Mouse (Mus musculus) gastrocnemius, postnatal 10 days (tissue): ENCODE measurements around the gene Ostm1. TPM values are rescaled to one million over a fixed set of nuclear protein-coding genes. Genes with fewer than 3 reads are reported as not detected.

Experiments used
- DNase-seq: peaks from one replicate; pipeline ENCODE4 v3.0.0; 2021; ENCODE audit warnings: mixed read lengths
- total RNA-seq, 2 experiments: library from RNA; stranded (reverse); gene quantifications; 2 replicates each; pipeline ENCODE4 v1.2.3; 2021

Ostm1 gene
- total RNA-seq, 2 experiments from 2014 or later: 9.3 to 10.7 TPM

- peak; percentile 21 for DNase-seq
Measured at GRCm38 (mm10) chr10:42582566-42583110, 984 bp upstream of the Ostm1 start.

- DNase-seq: peak; percentile 21
Measured at GRCm38 (mm10) chr10:42583902-42584435, 347 bp downstream of the Ostm1 start.

GRCm38 (mm10) chr10:42584436-42584983 lies 888 bp downstream of the Ostm1 start:
- DNase-seq: no peak

- DNase-seq: no peak
Measured at GRCm38 (mm10) chr10:42585156-42585555, 1.5 kb downstream of the Ostm1 start.

GRCm38 (mm10) chr10:42585596-42586305 lies 2.1 kb downstream of the Ostm1 start:
- no peak for DNase-seq

GRCm38 (mm10) chr10:42587961-42588750 lies 4.5 kb downstream of the Ostm1 start:
- DNase-seq: no peak

GRCm38 (mm10) chr10:42589505-42589904 lies 5.9 kb downstream of the Ostm1 start:
- DNase-seq: no peak

- no peak for DNase-seq
Measured at GRCm38 (mm10) chr10:42590261-42591184, 6.9 kb downstream of the Ostm1 start.

GRCm38 (mm10) chr10:42591185-42591992 lies 7.8 kb downstream of the Ostm1 start:
- no peak for DNase-seq

- DNase-seq: no peak
Measured at GRCm38 (mm10) chr10:42591993-42592686, 8.5 kb downstream of the Ostm1 start.

- no peak for DNase-seq
Measured at GRCm38 (mm10) chr10:42593201-42593600, 9.6 kb downstream of the Ostm1 start.

GRCm38 (mm10) chr10:42598615-42599014 lies 15.0 kb downstream of the Ostm1 start:
- no peak for DNase-seq

GRCm38 (mm10) chr10:42601556-42601955 lies 17.9 kb downstream of the Ostm1 start:
- no peak for DNase-seq

GRCm38 (mm10) chr10:42604874-42605273 lies 21.3 kb downstream of the Ostm1 start:
- DNase-seq: no peak

- DNase-seq: no peak
Measured at GRCm38 (mm10) chr10:42606757-42607156, 23.1 kb downstream of the Ostm1 start.

GRCm38 (mm10) chr10:42613075-42613474 lies 29.5 kb downstream of the Ostm1 start:
- no peak for DNase-seq

- no peak for DNase-seq
Measured at GRCm38 (mm10) chr10:42613639-42614381, 30.2 kb downstream of the Ostm1 start.

- DNase-seq: no peak
Measured at GRCm38 (mm10) chr10:42614766-42615165, 31.1 kb downstream of the Ostm1 start.

GRCm38 (mm10) chr10:42618291-42618690 lies 34.7 kb downstream of the Ostm1 start:
- no peak for DNase-seq
